Comparison of ENCODE assay signal across 8 mouse cellular contexts in genomic region chr17:87315021-87315531, GRCm38 (mm10). TPM values are rescaled to one million over a fixed set of nuclear protein-coding genes. Genes with fewer than 3 reads are reported as not detected.
DNase-seq lines count a peak whose midpoint lies in the region; ATAC-seq lines count a peak whose summit lies in the region.

No protein-coding gene starts in this region.

- ATAC-seq in intestine, embryonic 14.5 days (replicated peaks; ENCODE audit: low FRiP score, low TSS enrichment, low read depth): peak; percentile 61

- H3K9me3 ChIP-seq in intestine, embryonic 14.5 days (ENCODE audit: control insufficient read depth, low read length): no peaks in the 10 kb centered on the region

- no peak overlapping the region for H3K27ac ChIP-seq in intestine, embryonic 14.5 days (ENCODE audit: low read depth)

- intact Hi-C loops in left cerebral cortex, postnatal 14 days (cut with DNase I): loop anchor here (1.0 to 10.0 kb wide), 4 partner anchors 102 to 350 kb away; partner anchors contain the start of gene Calm2

- H3K36me3 ChIP-seq in intestine, embryonic 14.5 days (ENCODE audit: control insufficient read depth, insufficient read depth, low read length): no peaks in the 10 kb centered on the region

- H3K27me3 ChIP-seq in intestine, embryonic 14.5 days (replicated peaks; ENCODE audit: control insufficient read depth, insufficient read depth, low read length): no peaks in the 10 kb centered on the region

- peak; percentile 96 for DNase-seq in adipocyte (ENCODE audit: low spot score)
- peak; percentile 88 for DNase-seq in embryo, embryonic 10 days (ENCODE audit: low spot score)
- peak; percentile 89 for DNase-seq in gastrocnemius, postnatal 25 days
- peak; percentile 96 for DNase-seq in intestine, embryonic 14.5 days (ENCODE audit: low spot score)
- peak; percentile 93 to 94 for DNase-seq in left cerebral cortex, postnatal 14 days (ENCODE audit: low spot score in 2 of 2)
- DNase-seq in mesoderm, embryonic 11.5 days (ENCODE audit: low read depth, low spot score): peak; percentile 88
- DNase-seq in right cerebral cortex, postnatal 25 days: peak; percentile 89
- DNase-seq in urinary bladder, postnatal 4 days (ENCODE audit: low spot score in 2 of 2): peak; percentile 88 to 95

- no peak overlapping the region for H3K4me2 ChIP-seq in intestine, embryonic 14.5 days (ENCODE audit: low read length)

- H3K9ac ChIP-seq in intestine, embryonic 14.5 days (ENCODE audit: low read length): no peak overlapping the region

- no peaks in the 10 kb centered on the region for H3K4me1 ChIP-seq in intestine, embryonic 14.5 days (replicated peaks; ENCODE audit: control insufficient read depth, insufficient read depth, low read length)

- WGBS in intestine, embryonic 14.5 days: 8% methylated on average over 9 of the region's 9 CpGs

- H3K4me3 ChIP-seq in intestine, embryonic 14.5 days (ENCODE audit: low read depth, low read length): no peak overlapping the region

RNA-seq across cellular contexts. Expression of gene Ttc7, which starts 32.4 kb away (rescaled TPM):
- total RNA-seq in gastrocnemius, postnatal 25 days (2021): 1 to 10 TPM; 7.1 to 8.4 TPM
- 11.2 and 11.9 TPM in 2 replicates for polyA plus RNA-seq in intestine, embryonic 14.5 days (2014; fragmentation: Nextera tagmentation; extraction: Ambion mirVana)
- 1 to 10 TPM; 7.2 to 7.4 TPM for total RNA-seq in left cerebral cortex, postnatal 14 days (2021)

RNA-seq across cellular contexts. Expression of gene Mcfd2, which starts 49.3 kb away (rescaled TPM):
- total RNA-seq in gastrocnemius, postnatal 25 days (2021): 10 to 100 TPM; 19.9 to 22.1 TPM
- 87.9 and 93.9 TPM in 2 replicates for polyA plus RNA-seq in intestine, embryonic 14.5 days (2014; fragmentation: Nextera tagmentation; extraction: Ambion mirVana)
- total RNA-seq in left cerebral cortex, postnatal 14 days (2021): 10 to 100 TPM; 39.1 to 40.3 TPM
